Mouse (Mus musculus): Measurements from ENCODE around the gene Chst8.
A peak's percentile ranks its signal among the peaks of the same experiment; 100 is the strongest.

The Chst8 gene

GRCm38 (mm10) chr7:34714848-34715460, 97.6 kb downstream of the Chst8 start:
- DNase-seq (ENCODE audit: low spot score in 2 of 2), result no peak

GRCm38 (mm10) chr7:34709111-34709510, 103.4 kb downstream of the Chst8 start:
- no peak for DNase-seq (ENCODE audit: low spot score in 2 of 2)

DNA sequence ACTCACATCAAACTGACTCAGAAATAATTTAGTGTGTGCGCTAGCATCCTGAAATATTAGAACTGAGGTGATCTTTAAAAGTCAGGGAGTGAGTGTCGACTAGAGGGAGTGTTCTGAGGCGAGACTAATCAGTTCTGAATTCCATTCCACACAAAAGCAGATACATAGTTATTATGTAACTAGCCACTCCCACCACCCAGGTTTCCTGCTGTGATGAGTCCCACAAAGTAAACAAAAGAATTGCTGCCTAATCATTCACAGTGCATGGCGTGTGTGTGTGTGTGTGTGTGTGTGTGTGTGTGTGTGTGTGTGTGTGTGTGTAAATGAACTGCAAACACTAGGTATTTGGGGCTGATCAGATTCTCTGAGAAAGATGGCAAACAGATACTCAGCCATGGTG, 108.1 kb downstream of the Chst8 start:
- DNase-seq (ENCODE audit: low spot score in 2 of 2), result no peak

- DNase-seq (ENCODE audit: low spot score in 2 of 2), result no peak
These were observed 109.1 kb downstream of the Chst8 start for GRCm38 (mm10) chr7:34703437-34703836.

DNA sequence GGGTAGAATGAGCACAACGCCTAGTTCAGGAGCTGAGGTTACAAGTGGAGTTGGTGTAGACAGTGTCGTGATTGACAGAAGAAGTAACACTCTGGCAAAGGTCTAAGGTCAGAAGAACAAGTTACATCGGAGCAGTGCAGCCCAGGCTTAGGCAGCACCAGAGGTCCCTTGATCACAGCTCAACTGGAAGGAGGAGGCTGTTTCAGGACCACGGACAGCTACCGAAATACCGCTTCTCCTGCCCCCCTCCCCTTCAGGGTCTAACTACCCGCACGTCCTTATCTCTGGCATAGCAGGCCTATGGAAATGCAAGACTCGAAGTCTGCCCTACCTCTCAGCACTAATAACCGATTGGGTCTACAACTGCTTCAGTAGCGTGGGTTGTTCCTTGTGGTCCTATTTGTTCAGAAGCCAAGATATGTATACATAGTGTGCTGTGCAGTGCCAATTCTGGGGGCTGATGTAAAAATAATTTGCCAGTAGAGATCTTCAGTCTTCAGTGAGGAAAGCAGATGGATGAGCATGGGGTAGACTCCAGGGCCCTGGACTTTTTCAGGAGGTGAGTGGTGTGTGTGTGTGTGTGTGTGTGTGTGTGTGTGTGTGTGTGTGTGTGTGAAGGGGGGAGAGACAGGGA, 109.7 kb downstream of the Chst8 start:
- no peak for DNase-seq (ENCODE audit: low spot score in 2 of 2)

DNA sequence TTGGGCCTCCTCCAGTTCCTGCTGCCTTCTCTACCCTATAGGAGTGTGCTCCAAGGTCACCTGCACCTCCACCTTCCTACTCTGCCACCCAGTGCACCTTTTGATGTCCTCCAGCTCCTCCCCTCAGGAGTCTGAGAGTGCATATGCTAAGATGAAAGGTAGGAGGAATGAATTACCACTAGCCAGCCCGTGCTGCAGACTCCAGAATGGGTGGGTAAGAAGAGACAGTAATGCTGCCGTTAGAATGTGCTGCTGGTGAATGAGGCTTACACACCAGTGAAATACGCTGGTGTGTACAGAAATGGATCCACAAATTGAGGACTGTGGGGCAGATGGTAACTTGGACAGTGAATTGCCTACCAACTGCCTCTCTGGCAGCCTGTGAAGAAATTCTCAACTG, 112.6 kb downstream of the Chst8 start:
- no peak for DNase-seq (ENCODE audit: low spot score in 2 of 2)

- DNase-seq (ENCODE audit: low spot score in 2 of 2), result no peak
These were observed 114.3 kb downstream of the Chst8 start for GRCm38 (mm10) chr7:34698221-34698620.

- no peak for DNase-seq (ENCODE audit: low spot score in 2 of 2)
These were observed 116.4 kb downstream of the Chst8 start for GRCm38 (mm10) chr7:34696086-34696485.

GRCm38 (mm10) chr7:34694898-34695297, 117.6 kb downstream of the Chst8 start:
- DNase-seq (ENCODE audit: low spot score in 2 of 2), result no peak

GRCm38 (mm10) chr7:34693916-34694315, 118.6 kb downstream of the Chst8 start:
- no peak for DNase-seq (ENCODE audit: low spot score in 2 of 2)

- DNase-seq (ENCODE audit: low spot score in 2 of 2), result no peak
These were observed 119.4 kb downstream of the Chst8 start for GRCm38 (mm10) chr7:34693072-34693471.

DNA sequence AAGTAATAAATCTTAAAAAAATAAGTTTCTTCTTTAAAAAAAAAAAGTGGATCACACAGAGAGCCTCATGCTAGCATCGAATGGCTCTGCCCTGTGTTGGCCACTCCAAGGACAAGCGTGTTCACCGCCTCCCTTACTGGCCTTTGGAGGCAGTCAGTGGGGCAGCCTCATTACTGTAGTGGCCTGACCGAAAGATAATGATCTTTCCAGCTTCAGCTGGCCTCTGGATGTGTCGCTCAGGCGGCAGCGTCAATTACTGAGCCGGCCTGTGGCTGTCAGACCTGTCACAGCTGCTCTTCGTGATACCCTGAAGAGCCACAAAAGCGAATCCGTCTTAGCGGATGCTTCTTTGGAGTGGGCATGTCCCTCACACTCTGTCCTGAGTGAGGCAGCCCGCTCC, 122.4 kb downstream of the Chst8 start:
- no peak for DNase-seq (ENCODE audit: low spot score in 2 of 2)

- DNase-seq (ENCODE audit: low spot score in 2 of 2), result no peak
These were observed 123.5 kb downstream of the Chst8 start for GRCm38 (mm10) chr7:34689028-34689427.

DNA sequence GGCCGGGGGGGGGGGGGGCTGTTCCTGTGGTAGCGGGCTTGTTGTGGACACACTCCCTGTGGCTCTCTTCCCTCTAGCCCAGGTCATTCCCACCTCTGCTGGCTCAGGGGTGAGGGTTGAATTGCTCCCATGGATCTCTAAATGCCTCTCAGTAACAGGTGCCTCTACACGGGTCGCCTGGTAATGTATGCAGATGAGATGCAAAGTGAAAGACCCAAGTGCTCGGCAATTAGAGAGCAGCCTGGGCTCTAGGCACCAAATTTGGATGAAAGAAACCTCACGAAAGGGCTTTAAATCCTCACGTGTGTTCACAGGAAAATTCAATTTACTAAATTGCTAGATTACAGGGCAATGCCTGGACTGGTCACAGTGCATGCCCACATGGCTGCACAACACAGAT, 126.7 kb downstream of the Chst8 start:
- DNase-seq (ENCODE audit: low spot score in 2 of 2), result no peak

DNA sequence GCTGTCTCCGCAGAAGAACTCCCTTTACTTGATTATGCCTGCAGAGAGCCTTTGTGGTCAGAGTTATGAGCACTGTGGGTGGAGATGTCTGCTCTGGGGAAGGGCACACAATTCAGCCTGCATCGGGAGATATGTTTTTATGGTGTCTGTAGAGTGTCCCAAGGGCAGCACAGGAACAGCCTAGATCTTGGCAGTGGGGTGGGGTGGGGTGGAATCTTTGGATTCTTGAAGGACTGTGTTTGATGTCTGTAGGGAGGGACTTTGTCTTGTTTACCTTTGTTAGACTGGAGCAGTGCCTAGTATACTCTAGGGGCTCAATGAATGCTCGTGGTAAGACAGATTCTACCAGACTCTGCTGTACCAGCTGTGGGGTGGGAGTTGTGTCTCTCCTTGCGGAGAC, 127.3 kb downstream of the Chst8 start:
- DNase-seq (ENCODE audit: low spot score in 2 of 2), result no peak

DNA sequence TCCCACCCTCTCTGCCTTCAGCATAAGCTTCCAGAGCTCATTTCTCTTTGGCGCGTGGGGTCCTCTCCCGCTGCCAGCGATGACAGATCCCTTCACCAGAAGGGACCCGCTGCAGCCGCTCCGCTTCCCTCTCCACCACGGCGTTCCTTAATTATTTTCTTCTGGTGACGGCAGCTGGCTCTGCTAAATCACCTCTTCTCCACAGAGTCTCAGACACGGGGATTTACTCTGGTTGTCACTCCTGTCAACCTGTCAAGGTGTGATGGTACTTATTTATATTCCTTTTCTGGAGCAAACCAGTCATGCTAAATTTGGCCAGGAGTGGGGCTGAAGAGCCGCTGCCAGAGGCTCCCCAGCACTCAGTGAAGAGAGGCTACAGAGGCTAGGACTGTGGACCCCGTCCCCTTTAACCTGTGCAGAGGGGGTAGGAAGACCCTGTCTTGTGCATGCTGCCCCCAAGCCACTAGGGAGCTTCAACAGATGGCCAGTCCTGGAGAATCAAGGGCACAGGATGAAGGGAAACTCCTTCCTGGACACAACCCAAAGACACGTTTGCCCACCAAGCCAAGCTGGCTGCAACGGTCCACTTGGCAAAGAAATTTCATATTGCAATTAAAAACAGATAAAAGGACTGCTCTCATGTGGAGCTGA, 131.6 kb downstream of the Chst8 start:
- no peak for DNase-seq (ENCODE audit: low spot score in 2 of 2)

DNA sequence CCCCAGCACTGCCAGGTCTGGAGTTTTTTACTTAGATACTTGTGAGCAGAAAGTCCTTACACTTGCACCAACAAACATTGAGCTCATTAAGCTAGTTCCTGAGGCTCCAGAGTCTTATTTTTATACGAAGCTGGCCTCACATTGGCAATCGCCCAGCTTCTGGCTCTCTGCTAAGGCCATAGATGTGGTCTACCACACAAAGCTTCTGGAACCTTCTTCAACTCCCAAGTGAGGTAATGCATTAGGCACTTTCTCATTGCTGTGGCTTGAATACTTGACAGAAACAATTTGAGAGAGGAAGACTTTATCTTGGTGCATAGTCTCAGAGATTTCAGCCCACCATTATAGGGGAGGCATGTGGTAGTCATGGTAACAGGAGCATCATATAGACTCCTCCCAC, 132.6 kb downstream of the Chst8 start:
- no peak for DNase-seq (ENCODE audit: low spot score in 2 of 2)

DNA sequence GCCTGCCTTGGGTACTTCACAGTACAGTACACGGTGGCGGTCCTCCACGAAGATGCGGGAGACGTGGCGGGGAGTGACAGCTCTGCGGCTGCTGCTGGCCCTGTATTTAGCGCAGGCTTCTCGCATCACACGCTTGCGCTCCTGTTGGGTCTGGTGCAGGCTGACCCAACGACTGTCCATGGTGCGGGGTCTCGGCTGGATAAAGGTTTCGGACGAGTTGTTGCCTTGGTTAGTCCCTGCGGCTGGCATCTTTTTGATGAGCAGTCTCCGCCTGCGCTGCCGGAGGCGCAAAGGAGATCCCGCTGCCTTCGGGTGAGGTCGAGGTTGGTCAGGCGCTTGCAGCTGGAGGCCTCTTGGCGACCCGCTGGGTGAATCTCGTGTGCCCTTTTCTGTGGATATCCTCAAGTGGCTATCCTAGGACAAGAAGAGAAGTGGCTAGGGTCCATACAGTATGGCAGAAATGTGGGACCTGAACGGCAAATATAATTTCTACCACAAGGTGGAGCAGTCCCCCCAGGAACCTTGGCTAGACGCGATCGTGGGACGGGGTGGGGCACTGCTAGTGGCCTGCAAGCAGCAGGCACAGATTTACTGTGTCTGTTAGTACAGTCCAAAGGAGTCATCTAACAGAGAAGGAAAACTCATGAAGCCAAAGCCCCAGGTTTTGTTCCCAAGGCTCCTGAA, 136.5 kb downstream of the Chst8 start:
- peak; percentile 43 to 78 for DNase-seq (ENCODE audit: low spot score in 2 of 2)

- DNase-seq (ENCODE audit: low spot score in 2 of 2), result no peak
These were observed 137.3 kb downstream of the Chst8 start for GRCm38 (mm10) chr7:34675120-34675790.

- DNase-seq (ENCODE audit: low spot score in 2 of 2), result no peak
These were observed 139.6 kb downstream of the Chst8 start for GRCm38 (mm10) chr7:34672916-34673315.

DNA sequence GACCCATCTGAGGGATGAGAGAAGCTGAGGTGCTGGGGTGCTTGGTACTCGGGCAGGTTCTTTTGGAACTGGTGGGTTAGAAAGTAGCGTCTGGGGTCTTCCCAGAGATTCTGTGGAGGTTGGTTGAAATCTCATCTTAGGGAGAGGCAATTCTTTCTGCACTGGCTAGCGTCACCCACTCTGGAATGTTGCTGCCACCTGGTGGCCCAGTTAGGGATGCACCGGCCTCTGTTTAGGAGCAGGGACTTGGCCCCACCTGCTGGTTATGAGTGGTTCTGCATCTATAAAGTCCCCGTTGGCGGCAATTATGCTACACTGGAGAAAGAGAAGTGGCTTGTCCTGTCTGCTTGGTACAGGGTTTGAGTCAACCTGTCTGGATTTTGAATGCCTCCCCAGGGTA, 140.6 kb downstream of the Chst8 start:
- DNase-seq (ENCODE audit: low spot score in 2 of 2), result peak; percentile 74 to 94

GRCm38 (mm10) chr7:34670778-34671177, 141.7 kb downstream of the Chst8 start:
- no peak for DNase-seq (ENCODE audit: low spot score in 2 of 2)
